In the genomic region with DNA sequence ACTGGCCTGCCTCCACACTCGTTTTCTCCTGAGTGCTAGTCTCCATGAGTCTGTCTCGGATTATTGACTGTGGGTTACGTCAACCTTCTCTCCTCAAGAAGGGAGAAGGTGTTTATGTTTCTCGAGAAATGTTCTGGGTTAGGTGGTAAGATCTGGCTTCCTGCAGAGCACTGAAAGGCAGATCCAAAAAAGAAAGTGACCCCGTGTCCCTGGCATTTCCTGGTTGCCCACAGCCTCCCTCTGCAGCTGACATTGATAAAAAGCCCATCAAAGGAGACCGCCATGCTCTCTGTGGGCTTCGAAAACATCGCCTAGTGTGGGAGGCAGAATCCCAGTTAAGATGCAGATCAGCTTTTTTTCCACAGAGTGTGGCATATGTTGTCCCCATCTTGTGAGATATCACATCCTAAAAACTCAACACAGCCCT, we compare ENCODE assay signal across 14 mouse cellular contexts. TPM values are rescaled to one million over a fixed set of nuclear protein-coding genes. Genes with fewer than 3 reads are reported as not detected.
DNase-seq lines count a peak whose midpoint lies in the region; ATAC-seq and TF ChIP-seq lines count a peak whose summit lies in the region.
"Had no signal": no experiment of that assay in that cellular context is flagged by ENCODE, and none has a peak within 500 bp of the region (broad histone marks: within the 10 kb centered on the region; RNA-seq: fewer than 3 reads in every experiment).

No protein-coding gene starts in this region.

- H3K9ac ChIP-seq in hindbrain, embryonic 16.5 days (ENCODE audit: low read depth, low read length): no peak overlapping the region
- peak overlapping the region; percentile 9; the same call in 1 of the 2 replicates for H3K9ac ChIP-seq in MEL (ENCODE audit: control insufficient read depth, low read depth, low read length, poor library complexity, severe bottlenecking)
- H3K9ac ChIP-seq: hindbrain, embryonic 13.5 days; liver, postnatal 0 days; midbrain, embryonic 15.5 days had no signal

- H3K4me1 ChIP-seq in hindbrain, embryonic 10.5 days (replicated peaks): peaks cover 36% of the 10 kb centered on the region
- H3K4me1 ChIP-seq in hindbrain, embryonic 16.5 days (ENCODE audit: control insufficient read depth, insufficient read depth, low read depth, low read length): peaks cover 9% of the 10 kb centered on the region
- H3K4me1 ChIP-seq in MEL (ENCODE audit: control insufficient read depth in 1 of 2, insufficient read depth in 2 of 2, low read length in 2 of 2): peaks cover 0 to 4% of the 10 kb centered on the region in 2 experiments; a peak in 3 of 4 replicates

- DNase-seq in hindbrain, embryonic 10.5 days (ENCODE audit: low spot score): peak; percentile 50
- no peak for DNase-seq in MEL (ENCODE audit: low read depth, low spot score)
- DNase-seq in embryo, embryonic 10.5 days (ENCODE audit: low spot score): peak; percentile 77
- DNase-seq in left cerebral cortex, postnatal 36 days (ENCODE audit: low spot score in 2 of 2): peak; percentile 45 to 52
- no peak for DNase-seq in gastrocnemius, adult 8-10 months (ENCODE audit: low spot score in 2 of 2)
- no peak for DNase-seq in natural killer cell, adult 2 months (ENCODE audit: low spot score in 2 of 2)
- DNase-seq: cerebellum, adult 18-20 months; gastrocnemius, postnatal 36 days; kidney, postnatal 4 days; liver, postnatal 0 days had no signal

- no peak overlapping the region for H3K4me3 ChIP-seq in hindbrain, embryonic 10.5 days
- no peak overlapping the region for H3K4me3 ChIP-seq in hindbrain, embryonic 16.5 days (ENCODE audit: low read length)
- H3K4me3 ChIP-seq in MEL (ENCODE audit: control insufficient read depth in 1 of 2, insufficient read depth in 1 of 2, low read depth in 2 of 2, low read length in 2 of 2): peak overlapping the region in 1 of 2 experiments; percentile 16; a peak in 1 of 4 replicates
- H3K4me3 ChIP-seq: hindbrain, embryonic 13.5 days; midbrain, embryonic 15.5 days had no signal

- no peak for ATAC-seq in hindbrain, embryonic 16.5 days
- ATAC-seq: liver, postnatal 0 days; midbrain, embryonic 15.5 days had no signal

- no peaks in the 10 kb centered on the region for H3K79me2 ChIP-seq in MEL (ENCODE audit: control insufficient read depth, insufficient read depth, low read length, poor library complexity)

- H3K27ac ChIP-seq in hindbrain, embryonic 10.5 days: peak overlapping the region; percentile 16; the same call in 1 of the 2 replicates
- H3K27ac ChIP-seq in hindbrain, embryonic 16.5 days (ENCODE audit: low read depth, low read length): no peak overlapping the region
- H3K27ac ChIP-seq in MEL (ENCODE audit: control insufficient read depth, low read depth, low read length): no peak overlapping the region
- H3K27ac ChIP-seq: hindbrain, embryonic 13.5 days; midbrain, embryonic 15.5 days; stomach, postnatal 0 days had no signal

- TF ChIP-seq CTCF in MEL (IDR thresholded peaks at IDR 0.05 in 2 of 3, conservative IDR thresholded peaks at IDR 0.05 in 1 of 3; ENCODE audit: control insufficient read depth in 1 of 3, insufficient read depth in 1 of 3, low read depth in 2 of 3, low read length in 3 of 3, poor library complexity in 1 of 3, severe bottlenecking in 1 of 3): no peak

- H3K9me3 ChIP-seq in hindbrain, embryonic 10.5 days: no peaks in the 10 kb centered on the region
- H3K9me3 ChIP-seq in hindbrain, embryonic 16.5 days (ENCODE audit: control insufficient read depth, low read length): no peaks in the 10 kb centered on the region
- no peaks in the 10 kb centered on the region for H3K9me3 ChIP-seq in MEL (replicated peaks; ENCODE audit: insufficient read depth, low read length)
- H3K9me3 ChIP-seq: hindbrain, embryonic 13.5 days; midbrain, embryonic 15.5 days had no signal

- WGBS in hindbrain, embryonic 10.5 days: 53% methylated on average over 8 of the region's 8 CpGs
- WGBS in hindbrain, embryonic 16.5 days: 57% methylated on average over 8 of the region's 8 CpGs

- intact Hi-C loops in left cerebral cortex, postnatal 36 days (cut with DNase I): no loop called here

- H3K36me3 ChIP-seq in hindbrain, embryonic 10.5 days: no peaks in the 10 kb centered on the region
- H3K36me3 ChIP-seq in hindbrain, embryonic 16.5 days (ENCODE audit: control insufficient read depth, insufficient read depth, low read length): no peaks in the 10 kb centered on the region
- peaks cover 0 to 2% of the 10 kb centered on the region in 2 experiments; a peak in 1 of 4 replicates for H3K36me3 ChIP-seq in MEL (ENCODE audit: control insufficient read depth in 1 of 2, insufficient read depth in 2 of 2, low read length in 2 of 2)
- H3K36me3 ChIP-seq: hindbrain, embryonic 13.5 days; midbrain, embryonic 15.5 days had no signal

- no peak for TF ChIP-seq EP300 in MEL (IDR thresholded peaks at IDR 0.05; ENCODE audit: low read depth in 1 of 2, low read length in 2 of 2)

- H3K4me2 ChIP-seq in hindbrain, embryonic 16.5 days (ENCODE audit: low read length): no peak overlapping the region
- H3K4me2 ChIP-seq: hindbrain, embryonic 13.5 days; midbrain, embryonic 15.5 days had no signal

- TF ChIP-seq RAD21 in MEL (IDR thresholded peaks at IDR 0.05; ENCODE audit: low read depth, low read length): no peak

- no peak for TF ChIP-seq POLR2A in MEL (IDR thresholded peaks at IDR 0.05; ENCODE audit: control insufficient read depth in 1 of 2, insufficient read depth in 1 of 2, low read depth in 1 of 2, low read length in 2 of 2, poor library complexity in 1 of 2)

- H3K27me3 ChIP-seq in hindbrain, embryonic 10.5 days (ENCODE audit: insufficient read depth, poor library complexity, severe bottlenecking): no peaks in the 10 kb centered on the region
- H3K27me3 ChIP-seq in hindbrain, embryonic 16.5 days (replicated peaks; ENCODE audit: control insufficient read depth, insufficient read depth, low read length): no peaks in the 10 kb centered on the region
- no peaks in the 10 kb centered on the region for H3K27me3 ChIP-seq in MEL (ENCODE audit: control insufficient read depth in 1 of 2, insufficient read depth in 2 of 2, low read length in 2 of 2)
- H3K27me3 ChIP-seq: hindbrain, embryonic 13.5 days; midbrain, embryonic 15.5 days had no signal

TF ChIP-seq in MEL, 35 proteins besides CTCF, POLR2A, EP300 and RAD21:
- TF ChIP-seq POLR2AphosphoS5 (IDR thresholded peaks at IDR 0.05; ENCODE audit: borderline replicate concordance, low read depth, low read length) (no peak), MYB (IDR thresholded peaks at IDR 0.05; ENCODE audit: low read depth, low read length) (no peak), NRF1 (IDR thresholded peaks at IDR 0.05; ENCODE audit: insufficient read depth, low read depth, low read length, poor library complexity, severe bottlenecking) (no peak), JUND (IDR thresholded peaks at IDR 0.05; ENCODE audit: low read depth, low read length) (no peak), ZKSCAN1 (IDR thresholded peaks at IDR 0.05; ENCODE audit: low read depth, low read length) (no peak), HCFC1 (IDR thresholded peaks at IDR 0.05; ENCODE audit: low read depth, low read length) (no peak), MAZ (IDR thresholded peaks at IDR 0.05; ENCODE audit: low read depth, low read length) (no peak), POLR2AphosphoS2 (IDR thresholded peaks at IDR 0.05; ENCODE audit: low read length) (no peak), CHD2 (IDR thresholded peaks at IDR 0.05; ENCODE audit: low read length) (no peak), GATA1 (IDR thresholded peaks at IDR 0.05; ENCODE audit: low read depth, low read length) (no peak), ZMIZ1 (IDR thresholded peaks at IDR 0.05; ENCODE audit: low read depth, low read length) (no peak), NELFE (IDR thresholded peaks at IDR 0.05; ENCODE audit: low read depth, low read length) (no peak), USF2 (IDR thresholded peaks at IDR 0.05; ENCODE audit: borderline replicate concordance in 1 of 2, insufficient read depth in 1 of 2, low read depth in 1 of 2, low read length in 2 of 2) (no peak), TAL1 (IDR thresholded peaks at IDR 0.05; ENCODE audit: low read length) (no peak), GABPA (IDR thresholded peaks at IDR 0.05; ENCODE audit: low read depth, low read length) (no peak), SIN3A (IDR thresholded peaks at IDR 0.05; ENCODE audit: low read length) (no peak), KAT2A (conservative IDR thresholded peaks at IDR 0.05; ENCODE audit: low read depth, low read length) (no peak)

RNA-seq across cellular contexts. Expression of gene Prtg, which starts 48.0 kb away (rescaled TPM):
- polyA plus RNA-seq in hindbrain, embryonic 10.5 days (2016; fragmentation: Nextera tagmentation; extraction: Ambion mirVana): 7.6 and 19.9 TPM in 2 replicates
- 0.40 and 0.51 TPM in 2 replicates for polyA plus RNA-seq in hindbrain, embryonic 16.5 days (2015; fragmentation: Nextera tagmentation; extraction: Ambion mirVana)
- total RNA-seq in MEL (2012; rRNA removed): not detected in 2 replicates
- not detected for polyA plus RNA-seq in MEL (2012; ENCODE audit: insufficient read depth in 1 of 2, insufficient read length in 2 of 2, low read depth in 1 of 2, low replicate concordance in 2 of 2, missing spikeins in 1 of 2)
- 1 to 10 TPM in 1 of 2 experiments, under 1 TPM in 1; 0.96 to 1.4 TPM for total RNA-seq in left cerebral cortex, postnatal 36 days (2021)
- under 1 TPM; 0.07 to 0.38 (median 0.12) TPM for total RNA-seq in gastrocnemius, adult 8-10 months (2022)

Comparison
In these comparisons a context has a peak if more than half of its experiments do, and no peak if none do; other contexts are left out.
1. DNase-seq: peak in hindbrain, embryonic 10.5 days (single experiment), embryo, embryonic 10.5 days (single experiment) and left cerebral cortex, postnatal 36 days (2 of 2); none in MEL (single experiment), gastrocnemius, adult 8-10 months (0 of 2) and natural killer cell, adult 2 months (0 of 2).